Mouse (Mus musculus): ENCODE data around the gene Mllt6. TPM values are rescaled to one million over a fixed set of nuclear protein-coding genes. Genes with fewer than 3 reads are reported as not detected.
"Not testable (repeated sequence)": the region's sequence is repeated elsewhere in the genome, so short reads cannot be mapped to it uniquely, and the experiment has no call there.

The Mllt6 gene
- polyA plus RNA-seq, 1 experiment from 2014 or later = 3.0 TPM

GRCm38 (mm10) chr11:97654210-97654609 is 9.0 kb upstream of the Mllt6 start:
- no peaks in the 10 kb centered on the region for H3K36me3 ChIP-seq
- WGBS = 95% methylated on average over 2 of the region's 2 CpGs
- no peaks in the 10 kb centered on the region for H3K9me3 ChIP-seq
- peaks cover 1% of the 10 kb centered on the region for H3K4me1 ChIP-seq
- H3K27me3 ChIP-seq (replicated peaks) = no peaks in the 10 kb centered on the region
- H3K27ac ChIP-seq = no peak overlapping the region
- H3K9ac ChIP-seq = no peak overlapping the region
- H3K4me3 ChIP-seq = no peak overlapping the region
- H3K4me2 ChIP-seq (replicated peaks) = no peak overlapping the region
- no peak for ATAC-seq (ENCODE audit: low FRiP score, low read depth)

DNA sequence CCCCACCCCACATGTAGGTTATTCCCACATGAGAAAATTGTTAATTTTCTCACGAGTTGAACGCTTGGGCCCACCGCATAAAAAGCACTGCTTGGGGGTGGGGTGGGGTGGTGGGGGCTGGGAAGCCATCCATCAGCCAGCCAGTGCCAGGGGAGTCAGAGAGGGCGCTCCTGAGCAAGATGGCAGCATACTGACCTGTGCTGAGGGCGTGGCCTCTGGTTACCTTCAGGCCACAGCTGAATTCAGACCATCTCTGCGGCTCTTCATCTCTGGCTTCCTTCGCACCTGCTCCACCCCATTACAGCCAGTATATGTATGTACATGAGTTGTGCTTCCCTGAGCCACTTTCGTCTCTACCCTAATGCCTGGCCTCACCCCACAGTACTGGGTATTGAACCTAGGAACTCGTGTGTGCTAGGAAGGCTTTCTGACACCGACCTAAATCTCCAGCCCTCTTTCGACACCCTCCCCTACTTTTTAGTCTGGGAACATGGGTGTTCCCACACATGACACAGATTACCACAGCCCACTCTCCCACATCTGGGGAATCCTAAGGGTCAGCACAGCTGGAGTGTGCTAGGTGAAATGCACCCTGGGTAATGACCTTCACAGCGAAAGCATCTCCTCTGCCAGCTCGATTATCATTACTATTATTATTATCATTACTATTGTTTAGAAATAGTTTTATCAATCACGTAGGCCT is 6.8 kb upstream of the Mllt6 start:
- Histone ChIP-seq H3K36me3 (no peaks in the 10 kb centered on the region), H3K9me3 (no peaks in the 10 kb centered on the region), H3K27ac (no peak overlapping the region), H3K4me1 (peaks cover 15% of the 10 kb centered on the region), H3K4me3 (no peak overlapping the region), H3K4me2 (replicated peaks) (no peak overlapping the region), H3K9ac (no peak overlapping the region), H3K27me3 (replicated peaks) (peaks cover 8% of the 10 kb centered on the region; the same call in 1 of the 2 replicates)
- no peak for ATAC-seq (ENCODE audit: low FRiP score, low read depth)
- 76% methylated on average over 14 of the region's 14 CpGs for WGBS

GRCm38 (mm10) chr11:97657184-97657945 is 5.8 kb upstream of the Mllt6 start:
- Histone ChIP-seq H3K4me1 (peaks cover 25% of the 10 kb centered on the region), H3K4me3 (no peak overlapping the region), H3K9me3 (no peaks in the 10 kb centered on the region), H3K27ac (no peak overlapping the region), H3K9ac (0 out of 2 replicates have a peak overlapping the region, but pooled peaks have one; percentile 26), H3K4me2 (replicated peaks) (no peak overlapping the region), H3K36me3 (no peaks in the 10 kb centered on the region), H3K27me3 (replicated peaks) (peaks cover 17% of the 10 kb centered on the region)
- 29% methylated on average over 6 of the region's 6 CpGs for WGBS
- no peak for ATAC-seq (ENCODE audit: low FRiP score, low read depth)

DNA sequence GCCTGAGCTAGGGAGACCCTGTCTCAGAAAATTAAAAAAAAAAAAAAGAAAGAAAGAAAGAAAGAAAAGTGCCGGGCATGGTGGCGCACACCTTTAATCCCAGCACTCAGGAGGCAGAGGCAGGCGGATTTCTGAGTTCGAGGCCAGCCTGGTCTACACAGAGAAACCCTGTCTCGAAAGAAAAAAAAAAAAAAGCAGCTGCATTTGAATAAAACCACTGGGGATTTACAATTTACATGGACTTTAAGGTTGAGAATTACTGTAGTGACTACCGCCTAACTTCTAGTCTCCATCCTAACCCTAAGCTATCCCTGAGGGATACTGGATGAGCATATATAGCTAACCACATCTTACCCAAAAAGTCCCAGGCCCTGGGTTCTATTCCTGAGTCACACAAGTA is 5.2 kb upstream of the Mllt6 start:
- not testable (repeated sequence) for H3K9ac ChIP-seq; H3K4me3 ChIP-seq; H3K4me2 ChIP-seq (replicated peaks); ATAC-seq (ENCODE audit: low FRiP score, low read depth); H3K9me3 ChIP-seq; H3K27ac ChIP-seq; H3K36me3 ChIP-seq
- 91% methylated on average over 6 of the region's 6 CpGs for WGBS
- peaks cover 29% of the 10 kb centered on the region for H3K4me1 ChIP-seq
- peaks cover 20% of the 10 kb centered on the region for H3K27me3 ChIP-seq (replicated peaks)

DNA sequence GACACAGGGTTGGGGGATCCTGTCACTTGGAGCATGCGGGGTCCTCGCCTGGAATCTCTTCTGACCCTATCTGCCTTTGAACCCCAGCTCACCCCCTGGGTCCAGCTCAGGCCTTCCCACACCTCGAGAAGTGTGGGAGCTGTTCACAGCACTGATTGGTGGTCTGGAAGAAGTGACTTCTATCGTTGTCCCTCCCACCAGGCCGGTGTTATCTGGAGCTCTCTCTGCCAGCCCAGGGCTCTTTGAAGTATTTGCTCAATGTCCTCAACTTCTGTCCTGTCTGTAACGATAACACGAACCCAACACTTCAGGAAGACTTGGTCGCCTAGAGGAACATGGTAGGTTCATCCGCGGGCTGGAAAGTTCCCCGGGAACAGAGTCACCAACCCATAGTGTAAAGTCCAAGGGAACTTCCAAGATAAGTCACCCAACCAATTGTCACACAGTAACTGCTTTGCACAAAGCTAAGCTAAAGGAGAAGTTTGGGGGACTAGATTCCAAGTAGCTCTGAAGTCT is 4.4 kb upstream of the Mllt6 start:
- peaks cover 20% of the 10 kb centered on the region for H3K27me3 ChIP-seq (replicated peaks)
- ATAC-seq (ENCODE audit: low FRiP score, low read depth) = no peak
- no peak overlapping the region; the same call in 1 of the 2 replicates for H3K9ac ChIP-seq
- no peaks in the 10 kb centered on the region for H3K36me3 ChIP-seq
- 73% methylated on average over 11 of the region's 11 CpGs for WGBS
- peak overlapping the region; percentile 85 for H3K4me2 ChIP-seq (replicated peaks)
- no peak overlapping the region for H3K27ac ChIP-seq
- peaks cover 29% of the 10 kb centered on the region for H3K4me1 ChIP-seq
- H3K4me3 ChIP-seq = no peak overlapping the region
- no peaks in the 10 kb centered on the region for H3K9me3 ChIP-seq

GRCm38 (mm10) chr11:97659267-97659989 is 3.8 kb upstream of the Mllt6 start:
- ATAC-seq (ENCODE audit: low FRiP score, low read depth) = no peak; the same call in 1 of the 2 replicates
- Histone ChIP-seq H3K36me3 (no peaks in the 10 kb centered on the region), H3K9me3 (no peaks in the 10 kb centered on the region), H3K4me2 (replicated peaks) (peak overlapping the region; percentile 85), H3K4me3 (peak overlapping the region; percentile 71), H3K9ac (peak overlapping the region; percentile 87), H3K27ac (0 out of 2 replicates have a peak overlapping the region, but pooled peaks have one; percentile 67), H3K27me3 (replicated peaks) (peaks cover 20% of the 10 kb centered on the region), H3K4me1 (peaks cover 34% of the 10 kb centered on the region)
- WGBS = 9% methylated on average over 13 of the region's 13 CpGs

DNA sequence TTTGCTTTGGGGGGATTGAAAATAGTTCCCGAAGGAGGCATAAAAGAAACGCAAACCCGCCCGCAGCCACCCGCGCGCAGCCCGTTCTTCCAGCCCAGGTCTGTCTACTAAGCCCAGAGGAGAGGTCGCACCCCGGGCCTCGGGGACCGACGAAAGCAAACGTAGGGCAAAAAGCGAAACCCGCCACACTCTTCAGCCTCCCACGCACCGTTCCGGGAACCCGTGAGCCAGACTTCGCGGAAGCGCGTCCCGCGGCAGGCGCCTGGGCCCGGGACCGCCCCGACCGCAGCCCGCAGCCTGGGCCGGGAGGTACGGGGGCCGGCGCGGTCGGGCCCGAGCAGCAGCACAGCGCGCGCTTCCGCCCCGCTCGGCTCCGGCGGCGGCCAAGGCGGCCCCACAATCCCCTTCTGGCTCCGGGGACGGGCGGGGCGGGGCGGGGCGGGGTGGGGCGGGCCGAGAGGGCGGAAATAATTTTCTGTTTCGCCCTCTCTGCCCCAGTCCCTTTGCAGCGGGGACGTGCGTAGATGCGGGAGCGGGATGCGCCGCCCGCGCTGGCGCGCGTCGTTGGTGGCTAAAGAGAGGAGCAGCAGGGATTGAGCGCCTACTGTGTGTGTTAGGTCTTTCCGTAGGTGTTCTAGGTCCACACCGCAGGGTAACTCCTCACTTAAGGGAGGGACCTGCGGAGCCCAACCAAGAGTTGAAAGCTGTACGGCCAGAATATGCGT is 3.1 kb upstream of the Mllt6 start:
- ATAC-seq (ENCODE audit: low FRiP score, low read depth) = peak; percentile 81
- H3K36me3 ChIP-seq = no peaks in the 10 kb centered on the region
- H3K4me2 ChIP-seq (replicated peaks) = peak overlapping the region; percentile 85
- peaks cover 41% of the 10 kb centered on the region for H3K4me1 ChIP-seq
- H3K9ac ChIP-seq = peak overlapping the region; percentile 87
- under 1% methylated on average over 65 of the region's 78 CpGs for WGBS
- H3K9me3 ChIP-seq = no peaks in the 10 kb centered on the region
- H3K27ac ChIP-seq = peak overlapping the region; percentile 67; the same call in 1 of the 2 replicates
- H3K27me3 ChIP-seq (replicated peaks) = peaks cover 20% of the 10 kb centered on the region
- peak overlapping the region; percentile 71 for H3K4me3 ChIP-seq

GRCm38 (mm10) chr11:97660734-97661647 is 2.2 kb upstream of the Mllt6 start:
- 2% methylated on average over 27 of the region's 27 CpGs for WGBS
- H3K4me3 ChIP-seq = peak overlapping the region; percentile 71
- peaks cover 20% of the 10 kb centered on the region for H3K27me3 ChIP-seq (replicated peaks)
- peaks cover 46% of the 10 kb centered on the region for H3K4me1 ChIP-seq
- ATAC-seq (ENCODE audit: low FRiP score, low read depth) = no peak
- H3K27ac ChIP-seq = no peak overlapping the region
- no peaks in the 10 kb centered on the region for H3K9me3 ChIP-seq
- H3K9ac ChIP-seq = no peak overlapping the region; the same call in 1 of the 2 replicates
- H3K4me2 ChIP-seq (replicated peaks) = peak overlapping the region; percentile 85
- H3K36me3 ChIP-seq = peaks cover 7% of the 10 kb centered on the region

DNA sequence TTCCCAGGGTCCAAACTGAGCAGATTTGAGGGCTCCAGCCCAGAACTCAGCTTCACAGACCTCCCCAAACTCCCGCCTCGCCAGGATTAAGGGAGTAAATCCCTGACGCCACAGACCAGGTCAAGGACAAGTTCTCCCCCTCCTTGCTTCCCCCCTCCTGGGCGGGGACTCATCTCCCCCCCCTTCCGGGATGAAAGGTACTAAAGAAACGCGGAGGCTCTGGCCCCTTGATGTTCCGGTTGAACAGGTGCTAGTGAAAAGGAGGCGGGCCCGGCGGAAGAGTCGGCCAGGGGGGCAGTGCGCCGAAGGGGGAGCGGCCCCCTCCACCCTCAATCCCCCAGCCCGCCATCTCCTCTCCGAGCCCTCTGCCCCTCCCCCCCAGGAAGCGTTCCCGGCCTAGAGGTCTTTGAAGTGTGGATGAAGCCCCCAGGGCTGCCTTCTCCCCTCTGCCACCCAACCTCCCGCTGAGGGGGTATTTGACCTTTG is 1.5 kb upstream of the Mllt6 start:
- peaks cover 46% of the 10 kb centered on the region for H3K4me1 ChIP-seq
- H3K36me3 ChIP-seq = peaks cover 13% of the 10 kb centered on the region
- H3K4me2 ChIP-seq (replicated peaks) = peak overlapping the region; percentile 85
- H3K9me3 ChIP-seq = no peaks in the 10 kb centered on the region
- peaks cover 20% of the 10 kb centered on the region for H3K27me3 ChIP-seq (replicated peaks)
- no peak for ATAC-seq (ENCODE audit: low FRiP score, low read depth)
- no peak overlapping the region for H3K27ac ChIP-seq
- WGBS = 0% methylated on average over 20 of the region's 20 CpGs
- H3K9ac ChIP-seq = 0 out of 2 replicates have a peak overlapping the region, but pooled peaks have one; percentile 22
- peak overlapping the region; percentile 22 for H3K4me3 ChIP-seq

- H3K4me3 ChIP-seq = peak overlapping the region; percentile 95
- H3K4me2 ChIP-seq (replicated peaks) = peak overlapping the region; percentile 85
- H3K9ac ChIP-seq = peak overlapping the region; percentile 91; the same call in 1 of the 2 replicates
- no peaks in the 10 kb centered on the region for H3K9me3 ChIP-seq
- H3K36me3 ChIP-seq = peaks cover 20% of the 10 kb centered on the region
- H3K4me1 ChIP-seq = peaks cover 46% of the 10 kb centered on the region
- 1% methylated on average over 21 of the region's 21 CpGs for WGBS
- no peak overlapping the region for H3K27ac ChIP-seq
- H3K27me3 ChIP-seq (replicated peaks) = peaks cover 20% of the 10 kb centered on the region
- no peak for ATAC-seq (ENCODE audit: low FRiP score, low read depth)
Observed at GRCm38 (mm10) chr11:97662207-97662892, 864 bp upstream of the Mllt6 start.
